Mouse (Mus musculus): ENCODE measurements around the gene Mthfd2. TPM values are rescaled to one million over a fixed set of nuclear protein-coding genes. Genes with fewer than 3 reads are reported as not detected.

Mthfd2 gene
- polyA plus RNA-seq, 1 experiment from 2014 or later = 39.7 TPM

GRCm38 (mm10) chr6:83300447-83301229 is 25.1 kb downstream of the Mthfd2 start:
- Histone ChIP-seq H3K27me3 (no peaks in the 10 kb centered on the region), H3K9me3 (replicated peaks) (no peaks in the 10 kb centered on the region), H3K9ac (no peak overlapping the region), H3K4me2 (no peak overlapping the region), H3K4me3 (replicated peaks) (no peak overlapping the region), H3K36me3 (peaks cover 12% of the 10 kb centered on the region), H3K4me1 (peaks cover 4% of the 10 kb centered on the region; the same call in 1 of the 2 replicates), H3K27ac (no peak overlapping the region)
- 83% methylated on average over 7 of the region's 7 CpGs for WGBS
- no peak for ATAC-seq (replicated peaks; ENCODE audit: low FRiP score)

GRCm38 (mm10) chr6:83280256-83280955 is 45.3 kb downstream of the Mthfd2 start:
- ATAC-seq (replicated peaks; ENCODE audit: low FRiP score) = no peak
- 79% methylated on average over 8 of the region's 8 CpGs for WGBS
- Histone ChIP-seq H3K9me3 (replicated peaks) (no peaks in the 10 kb centered on the region), H3K36me3 (no peaks in the 10 kb centered on the region), H3K4me3 (replicated peaks) (no peak overlapping the region), H3K4me1 (no peaks in the 10 kb centered on the region), H3K4me2 (no peak overlapping the region), H3K27ac (no peak overlapping the region), H3K9ac (no peak overlapping the region), H3K27me3 (0 out of 2 replicates have a peak, but pooled peaks cover 7% of the 10 kb centered on the region)

GRCm38 (mm10) chr6:83278881-83279280 is 46.8 kb downstream of the Mthfd2 start:
- 0 out of 2 replicates have a peak, but pooled peaks cover 7% of the 10 kb centered on the region for H3K27me3 ChIP-seq
- H3K9ac ChIP-seq = no peak overlapping the region
- no peaks in the 10 kb centered on the region for H3K36me3 ChIP-seq
- no peak overlapping the region for H3K27ac ChIP-seq
- H3K9me3 ChIP-seq (replicated peaks) = no peaks in the 10 kb centered on the region
- 27% methylated on average over 2 of the region's 2 CpGs for WGBS
- no peak overlapping the region for H3K4me3 ChIP-seq (replicated peaks)
- H3K4me1 ChIP-seq = no peaks in the 10 kb centered on the region
- H3K4me2 ChIP-seq = no peak overlapping the region
- no peak for ATAC-seq (replicated peaks; ENCODE audit: low FRiP score)

- no peak overlapping the region for H3K4me3 ChIP-seq (replicated peaks)
Measured at GRCm38 (mm10) chr6:83277151-83277550, 48.6 kb downstream of the Mthfd2 start.

GRCm38 (mm10) chr6:83273733-83274132 is 52.0 kb downstream of the Mthfd2 start:
- ATAC-seq (replicated peaks; ENCODE audit: low FRiP score) = no peak
- H3K27me3 ChIP-seq = 0 out of 2 replicates have a peak, but pooled peaks cover 2% of the 10 kb centered on the region
- H3K4me2 ChIP-seq = no peak overlapping the region
- no peaks in the 10 kb centered on the region for H3K36me3 ChIP-seq
- H3K4me3 ChIP-seq (replicated peaks) = no peak overlapping the region
- H3K9ac ChIP-seq = no peak overlapping the region
- no peak overlapping the region for H3K27ac ChIP-seq
- H3K9me3 ChIP-seq (replicated peaks) = no peaks in the 10 kb centered on the region
- H3K4me1 ChIP-seq = 0 out of 2 replicates have a peak, but pooled peaks cover 1% of the 10 kb centered on the region
- 85% methylated on average over 11 of the region's 11 CpGs for WGBS

More at GRCm38 (mm10) chr6:83277151-83277550, 48.6 kb downstream of the Mthfd2 start:
- no peak overlapping the region for H3K4me2 ChIP-seq
- H3K27ac ChIP-seq = no peak overlapping the region
- H3K27me3 ChIP-seq = 0 out of 2 replicates have a peak, but pooled peaks cover 7% of the 10 kb centered on the region
- H3K9ac ChIP-seq = no peak overlapping the region
- no peaks in the 10 kb centered on the region for H3K36me3 ChIP-seq
- no peaks in the 10 kb centered on the region for H3K9me3 ChIP-seq (replicated peaks)
- ATAC-seq (replicated peaks; ENCODE audit: low FRiP score) = no peak
- no peaks in the 10 kb centered on the region for H3K4me1 ChIP-seq
- 74% methylated on average over 13 of the region's 13 CpGs for WGBS

- H3K4me1 ChIP-seq = peaks cover 13% of the 10 kb centered on the region
- ATAC-seq (replicated peaks; ENCODE audit: low FRiP score) = peak; percentile 93
- H3K27ac ChIP-seq = peak overlapping the region; percentile 78
- peak overlapping the region; percentile 53 for H3K9ac ChIP-seq
- H3K4me3 ChIP-seq (replicated peaks) = peak overlapping the region; percentile 60
- WGBS = 1% methylated on average over 28 of the region's 28 CpGs
- no peaks in the 10 kb centered on the region for H3K9me3 ChIP-seq (replicated peaks)
- H3K27me3 ChIP-seq = no peaks in the 10 kb centered on the region
- peak overlapping the region; percentile 68 for H3K4me2 ChIP-seq
- H3K36me3 ChIP-seq = no peaks in the 10 kb centered on the region
Measured at GRCm38 (mm10) chr6:83268144-83269010, 57.3 kb downstream of the Mthfd2 start.

- H3K4me1 ChIP-seq = peaks cover 13% of the 10 kb centered on the region
- peak overlapping the region; percentile 68 for H3K4me2 ChIP-seq
- 0 out of 2 replicates have a peak overlapping the region, but pooled peaks have one; percentile 24 for H3K27ac ChIP-seq
- no peaks in the 10 kb centered on the region for H3K27me3 ChIP-seq
- no peak overlapping the region for H3K9ac ChIP-seq
- no peak for ATAC-seq (replicated peaks; ENCODE audit: low FRiP score)
- H3K9me3 ChIP-seq (replicated peaks) = no peaks in the 10 kb centered on the region
- peak overlapping the region; percentile 60 for H3K4me3 ChIP-seq (replicated peaks)
- WGBS = 68% methylated on average over 4 of the region's 4 CpGs
- H3K36me3 ChIP-seq = no peaks in the 10 kb centered on the region
Measured at GRCm38 (mm10) chr6:83267616-83268015, 58.1 kb downstream of the Mthfd2 start.

- Histone ChIP-seq H3K36me3 (no peaks in the 10 kb centered on the region), H3K9me3 (replicated peaks) (no peaks in the 10 kb centered on the region), H3K4me1 (peaks cover 13% of the 10 kb centered on the region), H3K4me2 (no peak overlapping the region), H3K27ac (no peak overlapping the region), H3K9ac (no peak overlapping the region), H3K27me3 (no peaks in the 10 kb centered on the region), H3K4me3 (replicated peaks) (no peak overlapping the region)
- ATAC-seq (replicated peaks; ENCODE audit: low FRiP score) = no peak
- 91% methylated on average over 4 of the region's 4 CpGs for WGBS
Measured at GRCm38 (mm10) chr6:83265653-83266052, 60.1 kb downstream of the Mthfd2 start.

GRCm38 (mm10) chr6:83265253-83265652 is 60.5 kb downstream of the Mthfd2 start:
- Histone ChIP-seq H3K27me3 (no peaks in the 10 kb centered on the region), H3K27ac (no peak overlapping the region), H3K9me3 (replicated peaks) (no peaks in the 10 kb centered on the region), H3K36me3 (no peaks in the 10 kb centered on the region), H3K9ac (no peak overlapping the region), H3K4me1 (peaks cover 13% of the 10 kb centered on the region), H3K4me3 (replicated peaks) (no peak overlapping the region), H3K4me2 (no peak overlapping the region)
- ATAC-seq (replicated peaks; ENCODE audit: low FRiP score) = no peak

GRCm38 (mm10) chr6:83264516-83264915 is 61.2 kb downstream of the Mthfd2 start:
- no peak overlapping the region for H3K4me3 ChIP-seq (replicated peaks)
- no peak overlapping the region for H3K27ac ChIP-seq
- WGBS = 92% methylated on average over 1 of the region's 1 CpGs
- H3K36me3 ChIP-seq = no peaks in the 10 kb centered on the region
- H3K4me2 ChIP-seq = no peak overlapping the region
- H3K9me3 ChIP-seq (replicated peaks) = no peaks in the 10 kb centered on the region
- no peak overlapping the region for H3K9ac ChIP-seq
- H3K4me1 ChIP-seq = peaks cover 13% of the 10 kb centered on the region
- no peaks in the 10 kb centered on the region for H3K27me3 ChIP-seq
- ATAC-seq (replicated peaks; ENCODE audit: low FRiP score) = no peak
